8 mouse cellular contexts compared by ENCODE assay signal in genomic region chr15:77254128-77254527, GRCm38 (mm10). TPM values are rescaled to one million over a fixed set of nuclear protein-coding genes. Genes with fewer than 3 reads are reported as not detected.
DNase-seq lines count a peak whose midpoint lies in the region; ATAC-seq and TF ChIP-seq lines count a peak whose summit lies in the region.

No protein-coding gene starts in this region.

- H3K36me3 ChIP-seq in forebrain, embryonic 14.5 days (ENCODE audit: control insufficient read depth, insufficient read depth, low read length) = no peaks in the 10 kb centered on the region
- H3K36me3 ChIP-seq in hindbrain, embryonic 10.5 days = no peaks in the 10 kb centered on the region
- H3K36me3 ChIP-seq in limb, embryonic 13.5 days = no peaks in the 10 kb centered on the region

- H3K9me3 ChIP-seq in forebrain, embryonic 14.5 days (replicated peaks; ENCODE audit: control insufficient read depth, low read length) = no peaks in the 10 kb centered on the region
- no peaks in the 10 kb centered on the region for H3K9me3 ChIP-seq in hindbrain, embryonic 10.5 days
- H3K9me3 ChIP-seq in limb, embryonic 13.5 days = no peaks in the 10 kb centered on the region

- no peak overlapping the region for H3K27ac ChIP-seq in cerebellum, adult 2 months (ENCODE audit: insufficient read depth, low read length)
- H3K27ac ChIP-seq in forebrain, embryonic 14.5 days (ENCODE audit: low read depth, low read length) = peak overlapping the region; percentile 64
- H3K27ac ChIP-seq in hindbrain, embryonic 10.5 days = peak overlapping the region; percentile 65
- peak overlapping the region; percentile 94 for H3K27ac ChIP-seq in limb, embryonic 13.5 days

- H3K27me3 ChIP-seq in cerebellum, adult 2 months (ENCODE audit: control insufficient read depth, insufficient read depth, low read length) = no peaks in the 10 kb centered on the region
- no peaks in the 10 kb centered on the region for H3K27me3 ChIP-seq in forebrain, embryonic 14.5 days (replicated peaks; ENCODE audit: control insufficient read depth, insufficient read depth, low read length)
- no peaks in the 10 kb centered on the region for H3K27me3 ChIP-seq in hindbrain, embryonic 10.5 days (ENCODE audit: insufficient read depth, poor library complexity, severe bottlenecking)
- H3K27me3 ChIP-seq in limb, embryonic 13.5 days = no peaks in the 10 kb centered on the region

- no peak overlapping the region for H3K9ac ChIP-seq in forebrain, embryonic 14.5 days (ENCODE audit: low read length)
- no peak overlapping the region for H3K9ac ChIP-seq in limb, embryonic 13.5 days

- no peak for TF ChIP-seq POLR2A in cerebellum, adult 2 months (IDR thresholded peaks at IDR 0.05; ENCODE audit: borderline replicate concordance, insufficient read depth, low read length)

- H3K4me2 ChIP-seq in forebrain, embryonic 14.5 days (ENCODE audit: low read length) = no peak overlapping the region
- H3K4me2 ChIP-seq in limb, embryonic 13.5 days (replicated peaks) = peak overlapping the region; percentile 35

- DNase-seq in cerebellum, adult 2 months = peak; percentile 54 to 63
- DNase-seq in cerebellum, adult 8-10 months = no peak
- peak; percentile 16 for DNase-seq in Muller cell, postnatal 12 days (ENCODE audit: inconsistent ontology term)
- DNase-seq in forebrain, embryonic 14.5 days (ENCODE audit: low spot score) = peak; percentile 59
- DNase-seq in hindbrain, embryonic 10.5 days (ENCODE audit: low spot score) = no peak
- DNase-seq in thymus, adult 18-20 months = no peak

- TF ChIP-seq CTCF in cerebellum, adult 2 months (IDR thresholded peaks at IDR 0.05; ENCODE audit: borderline replicate concordance, insufficient read depth, low read depth, low read length) = no peak

- H3K4me1 ChIP-seq in cerebellum, adult 2 months (ENCODE audit: control insufficient read depth, insufficient read depth, low read length) = peaks cover 27% of the 10 kb centered on the region
- H3K4me1 ChIP-seq in forebrain, embryonic 14.5 days (ENCODE audit: control insufficient read depth, insufficient read depth, low read length) = peaks cover 17% of the 10 kb centered on the region
- peaks cover 46% of the 10 kb centered on the region for H3K4me1 ChIP-seq in hindbrain, embryonic 10.5 days (replicated peaks)
- peaks cover 87% of the 10 kb centered on the region for H3K4me1 ChIP-seq in limb, embryonic 13.5 days

- ATAC-seq in forebrain, embryonic 14.5 days = peak; percentile 62
- peak; percentile 55 for ATAC-seq in limb, embryonic 13.5 days (ENCODE audit: low FRiP score, low read depth)
- ATAC-seq in megakaryocyte-erythroid progenitor cell, adult 5-6 weeks (replicated peaks; ENCODE audit: low FRiP score, low TSS enrichment, poor library complexity, severe bottlenecking) = no peak

- 19% methylated on average over 2 of the region's 2 CpGs for WGBS in cerebellum, adult 2 months
- 21% methylated on average over 2 of the region's 2 CpGs for WGBS in forebrain, embryonic 14.5 days
- 71% methylated on average over 2 of the region's 2 CpGs for WGBS in hindbrain, embryonic 10.5 days
- 23% methylated on average over 2 of the region's 2 CpGs for WGBS in limb, embryonic 13.5 days

- H3K4me3 ChIP-seq in cerebellum, adult 2 months (replicated peaks; ENCODE audit: insufficient read depth, low read depth, low read length) = no peak overlapping the region
- no peak overlapping the region for H3K4me3 ChIP-seq in forebrain, embryonic 14.5 days (ENCODE audit: low read depth, low read length)
- H3K4me3 ChIP-seq in hindbrain, embryonic 10.5 days = no peak overlapping the region
- H3K4me3 ChIP-seq in limb, embryonic 13.5 days = 0 out of 2 replicates have a peak overlapping the region, but pooled peaks have one; percentile 0

RNA-seq across cellular contexts. Expression of gene Rbfox2, which starts 52.7 kb away (rescaled TPM):
- 177 and 188 TPM in 2 replicates for polyA plus RNA-seq in cerebellum, adult 2 months (2012; rRNA removed)
- polyA plus RNA-seq in forebrain, embryonic 14.5 days (2014; fragmentation: Nextera tagmentation; extraction: Ambion mirVana) = 186 and 229 TPM in 2 replicates
- 50.6 and 77.8 TPM in 2 replicates for polyA plus RNA-seq in hindbrain, embryonic 10.5 days (2016; fragmentation: Nextera tagmentation; extraction: Ambion mirVana)
- polyA plus RNA-seq in limb, embryonic 13.5 days (2015; fragmentation: Nextera tagmentation; extraction: Ambion mirVana) = 78.4 and 83.1 TPM in 2 replicates
- 0.37 and 1.8 TPM in 2 replicates for total RNA-seq in megakaryocyte-erythroid progenitor cell, adult 5-6 weeks (2014; fragmentation: Nextera tagmentation)
- 0.28 and 1.4 TPM in 2 replicates for total RNA-seq in megakaryocyte-erythroid progenitor cell, adult 5-6 weeks (2017)

Comparison
In these comparisons a context has a peak if more than half of its experiments do, and no peak if none do; other contexts are left out.
1. DNase-seq: peak in cerebellum, adult 2 months (2 of 2), Muller cell, postnatal 12 days (single experiment) and forebrain, embryonic 14.5 days (single experiment); none in cerebellum, adult 8-10 months (single experiment), hindbrain, embryonic 10.5 days (single experiment) and thymus, adult 18-20 months (0 of 2).